Mouse (Mus musculus): ENCODE data around the gene Arpc2.
"Not testable (repeated sequence)": the region's sequence is repeated elsewhere in the genome, so short reads cannot be mapped to it uniquely, and the experiment has no call there.

The Arpc2 gene

GRCm38 (mm10) chr1:74277883-74278537, 42.1 kb downstream of the Arpc2 start:
- in situ Hi-C loops (cut with MboI; ENCODE audit: low pct_unique_long_range_greater_than_20kb in 1 of 2, low sequenced_read_pairs in 2 of 2, unreplicated experiment in 1 of 2) = no loop called here

GRCm38 (mm10) chr1:74278538-74278937, 42.7 kb downstream of the Arpc2 start, which contains the start of gene Gpbar1:
Gene Gpbar1, plus strand, starts transcription at chr1:74278550.
- in situ Hi-C loops (cut with MboI; ENCODE audit: low pct_unique_long_range_greater_than_20kb in 1 of 2, low sequenced_read_pairs in 2 of 2, unreplicated experiment in 1 of 2) = no loop called here

- in situ Hi-C loops (cut with MboI; ENCODE audit: low pct_unique_long_range_greater_than_20kb in 1 of 2, low sequenced_read_pairs in 2 of 2, unreplicated experiment in 1 of 2) = no loop called here
Observed at GRCm38 (mm10) chr1:74278988-74279387, 43.1 kb downstream of the Arpc2 start.

- in situ Hi-C loops (cut with MboI; ENCODE audit: low pct_unique_long_range_greater_than_20kb in 1 of 2, low sequenced_read_pairs in 2 of 2, unreplicated experiment in 1 of 2) = no loop called here
Observed at GRCm38 (mm10) chr1:74280591-74281325, 44.9 kb downstream of the Arpc2 start.

- in situ Hi-C loops (cut with MboI; ENCODE audit: low pct_unique_long_range_greater_than_20kb in 1 of 2, low sequenced_read_pairs in 2 of 2, unreplicated experiment in 1 of 2) = no loop called here
Observed at GRCm38 (mm10) chr1:74281372-74281771, 45.5 kb downstream of the Arpc2 start.

GRCm38 (mm10) chr1:74281886-74282285, 46.0 kb downstream of the Arpc2 start:
- in situ Hi-C loops (cut with MboI; ENCODE audit: low pct_unique_long_range_greater_than_20kb in 1 of 2, low sequenced_read_pairs in 2 of 2, unreplicated experiment in 1 of 2) = no loop called here

- in situ Hi-C loops (cut with MboI; ENCODE audit: low pct_unique_long_range_greater_than_20kb in 1 of 2, low sequenced_read_pairs in 2 of 2, unreplicated experiment in 1 of 2) = no loop called here
Observed at GRCm38 (mm10) chr1:74282896-74283625, 47.2 kb downstream of the Arpc2 start.

GRCm38 (mm10) chr1:74283686-74284463, 48.0 kb downstream of the Arpc2 start:
- in situ Hi-C loops (cut with MboI; ENCODE audit: low pct_unique_long_range_greater_than_20kb in 1 of 2, low sequenced_read_pairs in 2 of 2, unreplicated experiment in 1 of 2) = no loop called here

- in situ Hi-C loops (cut with MboI; ENCODE audit: low pct_unique_long_range_greater_than_20kb in 1 of 2, low sequenced_read_pairs in 2 of 2, unreplicated experiment in 1 of 2) = no loop called here
Observed at GRCm38 (mm10) chr1:74284543-74285160, 48.8 kb downstream of the Arpc2 start, which contains the start of the genes Aamp and Pnkd. Gene Aamp, minus strand, starts transcription at chr1:74284738. Gene Pnkd, plus strand, starts transcription at chr1:74284930.

- in situ Hi-C loops (cut with MboI; ENCODE audit: low pct_unique_long_range_greater_than_20kb in 1 of 2, low sequenced_read_pairs in 2 of 2, unreplicated experiment in 1 of 2) = no loop called here
Observed at GRCm38 (mm10) chr1:74285212-74286010, 49.5 kb downstream of the Arpc2 start.

- in situ Hi-C loops (cut with MboI; ENCODE audit: low pct_unique_long_range_greater_than_20kb in 1 of 2, low sequenced_read_pairs in 2 of 2, unreplicated experiment in 1 of 2) = not testable (repeated sequence)
Observed at GRCm38 (mm10) chr1:74286869-74287607, 51.2 kb downstream of the Arpc2 start.

- in situ Hi-C loops (cut with MboI; ENCODE audit: low pct_unique_long_range_greater_than_20kb in 1 of 2, low sequenced_read_pairs in 2 of 2, unreplicated experiment in 1 of 2) = no loop called here
Observed at GRCm38 (mm10) chr1:74288327-74288726, 52.4 kb downstream of the Arpc2 start.

GRCm38 (mm10) chr1:74289248-74289647, 53.4 kb downstream of the Arpc2 start:
- in situ Hi-C loops (cut with MboI; ENCODE audit: low pct_unique_long_range_greater_than_20kb in 1 of 2, low sequenced_read_pairs in 2 of 2, unreplicated experiment in 1 of 2) = no loop called here

GRCm38 (mm10) chr1:74289740-74290139, 53.9 kb downstream of the Arpc2 start:
- in situ Hi-C loops (cut with MboI; ENCODE audit: low pct_unique_long_range_greater_than_20kb in 1 of 2, low sequenced_read_pairs in 2 of 2, unreplicated experiment in 1 of 2) = no loop called here

GRCm38 (mm10) chr1:74290141-74290540, 54.3 kb downstream of the Arpc2 start:
- in situ Hi-C loops (cut with MboI; ENCODE audit: low pct_unique_long_range_greater_than_20kb in 1 of 2, low sequenced_read_pairs in 2 of 2, unreplicated experiment in 1 of 2) = no loop called here

- in situ Hi-C loops (cut with MboI; ENCODE audit: low pct_unique_long_range_greater_than_20kb in 1 of 2, low sequenced_read_pairs in 2 of 2, unreplicated experiment in 1 of 2) = no loop called here
Observed at GRCm38 (mm10) chr1:74292331-74293020, 56.6 kb downstream of the Arpc2 start.

All from mouse embryonic stem cell (cell line).